Mouse (Mus musculus) kidney, embryonic 15.5 days (tissue): Measurements from ENCODE around the gene Rsf1. TPM values are rescaled to one million over a fixed set of nuclear protein-coding genes. Genes with fewer than 3 reads are reported as not detected.

Experiments
- polyA plus RNA-seq: library from polyadenylated mRNA; unstranded; fragments of >200 nt; fragmentation: Nextera tagmentation; extraction: Ambion mirVana; gene quantifications from 2 replicates; pipeline ENCODE4 v1.2.1, GENCODE M21; 2015

Gene Rsf1
- polyA plus RNA-seq, 1 experiment from 2014 or later, result 23.8 TPM

Other genes starting within 250 kb of the Rsf1 start
- gene Usp35, start 247.9 kb upstream of the Rsf1 start, polyA plus RNA-seq, result 1.5 and 1.9 TPM in 2 replicates
- 3.8 and 4.2 TPM in 2 replicates for gene Kctd21, start 247.6 kb upstream of the Rsf1 start, polyA plus RNA-seq
- 49.3 and 51.7 TPM in 2 replicates for gene Alg8, start 208.3 kb upstream of the Rsf1 start, polyA plus RNA-seq
- gene Ndufc2, start 179.9 kb upstream of the Rsf1 start, polyA plus RNA-seq, result 359 and 418 TPM in 2 replicates
- gene Thrsp, start 162.2 kb upstream of the Rsf1 start, polyA plus RNA-seq, result 0.72 and 1.0 TPM in 2 replicates
- 2.0 and 2.3 TPM in 2 replicates for gene Kctd14, start 128.6 kb upstream of the Rsf1 start, polyA plus RNA-seq
- 50.2 and 53.5 TPM in 2 replicates for gene Ints4, start 98.9 kb upstream of the Rsf1 start, polyA plus RNA-seq
- gene Aamdc, start 392 bp upstream of the Rsf1 start, polyA plus RNA-seq, result 45.9 and 51.7 TPM in 2 replicates
- 193 and 202 TPM in 2 replicates for gene Clns1a, start 116.7 kb downstream of the Rsf1 start, polyA plus RNA-seq
- gene Aqp11, start 158.4 kb downstream of the Rsf1 start, polyA plus RNA-seq, result 16.5 and 18.5 TPM in 2 replicates
- gene Pak1, start 208.7 kb downstream of the Rsf1 start, polyA plus RNA-seq, result 16.4 and 17.2 TPM in 2 replicates